Mouse (Mus musculus) heart, postnatal 14 days (tissue): Measurements from ENCODE around the gene Tfip11. TPM values are rescaled to one million over a fixed set of nuclear protein-coding genes. Genes with fewer than 3 reads are reported as not detected.

ENCODE experiments used
- DNase-seq, 2 experiments: peaks; one replicate each; pipeline ENCODE4 v3.0.0; 2021 to 2022
- intact Hi-C: fragments of 180-260 bp; cut with DNase I; formaldehyde crosslinking; loops from one replicate; pipeline ENCODE4 v1.15.1; 2025
- long read RNA-seq, 2 experiments: library from polyadenylated mRNA; stranded (forward); transcript quantifications; one replicate each; pipeline ENCODE4 v2.0.0; 2021
- total RNA-seq, 2 experiments: library from RNA; stranded (reverse); gene quantifications; 2 replicates each; pipeline ENCODE4 v1.2.3; 2021

The Tfip11 gene
- 10 to 100 TPM; 18.8 to 19.5 TPM for total RNA-seq
- long read RNA-seq, experiment 1, transcript Tfip11-201 (14 exons, 3,560 nt) = major isoform, 22 of 36 reads
- long read RNA-seq, experiment 1, partial matches to known transcripts = 8 of 36 reads
- long read RNA-seq, experiment 1, other reads (novel, unspliced or antisense) = 6 of 36 reads
- long read RNA-seq, experiment 2, transcript Tfip11-201 (14 exons, 3,560 nt) = major isoform, 14 of 21 reads
- long read RNA-seq, experiment 2, partial matches to known transcripts = 6 of 21 reads
- long read RNA-seq, experiment 2, other reads (novel, unspliced or antisense) = 1 of 21 reads

DNA sequence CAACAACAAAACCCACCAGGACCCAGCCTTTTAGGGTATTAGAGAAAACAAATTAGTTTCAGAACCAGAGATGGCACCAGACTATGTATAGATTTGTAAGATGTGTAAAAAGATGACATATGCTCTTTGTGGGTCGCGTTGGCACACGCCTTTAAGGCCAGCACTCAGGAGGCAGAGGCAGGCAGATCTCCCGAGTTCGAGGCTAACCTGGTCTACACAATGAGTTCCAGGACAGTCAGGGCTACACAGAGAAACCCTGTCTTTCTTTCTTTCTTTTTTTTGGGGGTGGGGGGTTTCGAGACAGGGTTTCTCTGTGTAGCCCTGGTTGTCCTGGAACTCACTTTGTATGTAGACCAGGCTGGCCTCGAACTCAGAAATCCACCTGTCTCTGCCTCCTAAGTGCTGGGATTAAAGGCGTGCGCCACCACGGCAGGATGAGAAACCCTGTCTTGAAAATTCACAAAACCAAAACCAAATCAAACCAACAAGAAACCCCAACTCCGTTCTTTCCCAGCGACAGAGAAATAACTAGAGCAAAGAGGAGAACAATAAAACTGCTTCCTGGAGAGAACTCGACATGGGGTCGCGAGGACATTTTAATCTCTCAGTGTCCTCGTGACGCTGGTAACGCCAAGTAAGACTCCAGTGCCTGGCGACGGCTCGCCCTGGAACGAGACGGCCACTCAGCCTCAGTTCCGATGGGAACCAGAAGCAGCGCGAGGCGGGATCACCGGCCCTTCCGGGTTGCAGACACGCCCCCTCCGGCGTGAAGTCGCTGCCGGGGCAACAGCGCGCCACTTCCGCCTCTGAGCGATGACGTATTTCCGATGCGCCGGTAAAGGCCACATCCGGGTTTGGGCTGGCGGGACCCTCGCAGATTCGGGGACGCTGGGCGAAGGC is at the start of gene Tfip11:
Gene Tfip11, plus strand, starts transcription at position 813 of the 900 bp plus-strand sequence.
- DNase-seq = peak; percentile 96 to 98
- intact Hi-C loops = loop anchor here (1.0 to 2.0 kb wide), 2 partner anchors 16 to 85 kb away; no protein-coding TSS in a partner anchor

DNA sequence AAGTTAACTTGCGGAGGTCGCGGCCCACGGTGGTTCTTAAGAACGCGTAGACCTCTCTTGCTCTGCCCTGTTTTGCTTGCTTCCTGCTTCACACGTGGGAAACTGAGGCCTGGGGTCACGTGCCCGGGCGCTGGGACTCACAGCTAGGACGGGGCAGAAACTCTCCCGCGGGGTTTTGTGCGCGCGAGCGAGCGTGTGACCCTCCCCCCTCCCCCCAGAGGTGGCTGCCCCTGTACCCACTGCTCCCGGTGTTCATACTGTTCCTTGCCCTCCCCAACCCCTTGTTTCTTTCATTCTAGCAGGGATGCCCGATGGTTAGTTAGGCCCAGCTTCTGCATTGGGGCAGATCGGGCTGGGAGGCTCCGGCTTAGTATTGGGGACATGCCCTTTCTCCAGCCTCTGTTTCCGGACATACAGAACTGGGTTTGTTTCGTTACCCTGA is 49.2 kb upstream of the Tfip11 start:
- DNase-seq = no peak
- intact Hi-C loops = loop anchor here (2.0 kb wide), 1 partner anchor 34 kb away; no protein-coding TSS in a partner anchor

DNA sequence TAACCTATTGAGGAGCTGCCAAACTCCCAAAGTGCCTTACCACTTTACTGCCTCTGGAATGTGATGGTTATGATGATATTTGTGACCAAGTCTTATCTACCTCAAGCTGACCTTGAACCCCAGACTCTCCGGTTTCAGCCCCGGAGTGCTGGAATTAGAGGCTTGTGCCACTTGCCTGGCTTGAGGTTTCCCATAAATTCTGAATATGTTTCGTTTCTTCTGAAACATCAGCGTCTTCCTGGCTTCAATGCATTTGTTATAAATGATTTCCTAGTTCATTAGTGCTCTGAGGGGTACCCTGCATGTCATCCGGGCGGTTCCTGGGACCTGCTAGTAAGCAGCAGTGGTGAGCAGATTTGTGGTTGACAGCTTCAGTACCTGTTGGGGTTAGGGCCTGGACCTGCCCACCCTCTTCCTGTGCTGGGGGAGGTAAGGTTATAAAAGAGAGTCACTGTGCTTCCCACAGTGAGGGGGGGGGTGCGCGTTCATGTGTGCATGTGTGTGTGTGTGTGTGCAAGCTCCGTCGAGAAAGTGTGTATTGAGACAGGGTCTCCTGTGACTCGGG is 48.2 kb upstream of the Tfip11 start:
- no peak for DNase-seq
- intact Hi-C loops = loop anchor here (2.0 kb wide), 2 partner anchors 35 to 45 kb away; no protein-coding TSS in a partner anchor

DNA sequence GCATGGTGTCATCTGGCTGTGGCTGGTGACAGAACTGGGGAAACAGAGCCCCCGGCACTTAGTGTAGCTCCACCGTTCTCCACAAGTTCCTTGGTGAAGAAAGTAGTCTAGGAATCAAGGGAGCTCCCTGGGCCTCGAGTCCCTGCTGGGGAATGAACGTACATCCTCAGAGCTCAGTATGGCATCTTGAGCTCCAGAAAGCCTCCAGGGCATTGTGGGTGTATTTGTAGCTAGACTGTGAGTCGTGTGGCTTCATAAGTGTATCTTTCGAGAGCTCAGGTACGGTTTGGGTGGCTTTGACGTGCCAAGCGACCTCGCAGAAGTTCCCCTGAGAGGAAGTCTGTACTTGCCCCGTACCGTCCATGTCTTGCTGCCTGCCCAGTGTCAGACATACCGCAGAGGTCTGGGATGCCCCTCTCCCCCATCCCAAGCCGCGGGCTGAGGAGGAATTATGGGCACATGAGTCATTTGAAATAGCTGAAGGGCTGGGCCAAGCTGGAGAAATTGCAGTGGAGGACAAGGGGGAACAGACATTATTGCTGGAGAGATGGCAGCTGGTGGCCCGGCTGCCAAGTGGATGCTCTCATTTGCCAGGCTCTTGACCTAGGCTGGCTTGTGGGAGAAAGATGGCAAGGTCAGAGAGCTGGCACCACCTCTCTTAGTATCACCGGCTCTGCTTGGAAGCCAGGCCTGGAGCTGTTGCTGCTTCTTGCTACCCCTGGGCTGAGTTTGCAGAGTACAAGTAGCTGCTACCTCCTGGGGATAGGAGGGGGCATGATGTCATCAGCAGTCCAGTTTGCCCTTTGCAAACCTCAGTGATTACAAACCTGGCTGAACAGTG is 46.8 kb upstream of the Tfip11 start:
- intact Hi-C loops = loop anchor here (2.0 kb wide), 1 partner anchor 43 kb away; no protein-coding TSS in a partner anchor
- peak in 1 of 2 experiments; percentile 52 for DNase-seq

DNA sequence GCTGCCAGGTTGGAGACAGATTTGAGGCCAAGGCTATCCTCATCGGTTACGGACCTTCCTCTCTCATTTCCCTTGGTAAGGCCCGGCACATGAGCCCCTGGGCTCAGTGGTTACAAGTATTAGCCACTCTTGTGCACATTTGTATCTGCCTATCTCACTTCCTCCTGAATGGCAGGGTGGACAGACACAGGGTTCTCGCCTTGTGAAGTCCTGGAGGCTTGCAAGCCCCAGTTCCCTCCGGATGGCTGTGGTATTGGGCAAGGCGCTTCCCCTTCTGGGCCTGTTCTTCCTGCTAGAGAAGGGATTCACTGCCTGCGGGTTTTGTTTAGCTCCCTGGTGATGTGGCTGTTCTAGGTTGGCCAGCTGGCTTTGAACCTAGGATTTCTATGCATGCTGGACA is 46.0 kb upstream of the Tfip11 start:
- intact Hi-C loops = no loop called here
- DNase-seq = no peak

DNA sequence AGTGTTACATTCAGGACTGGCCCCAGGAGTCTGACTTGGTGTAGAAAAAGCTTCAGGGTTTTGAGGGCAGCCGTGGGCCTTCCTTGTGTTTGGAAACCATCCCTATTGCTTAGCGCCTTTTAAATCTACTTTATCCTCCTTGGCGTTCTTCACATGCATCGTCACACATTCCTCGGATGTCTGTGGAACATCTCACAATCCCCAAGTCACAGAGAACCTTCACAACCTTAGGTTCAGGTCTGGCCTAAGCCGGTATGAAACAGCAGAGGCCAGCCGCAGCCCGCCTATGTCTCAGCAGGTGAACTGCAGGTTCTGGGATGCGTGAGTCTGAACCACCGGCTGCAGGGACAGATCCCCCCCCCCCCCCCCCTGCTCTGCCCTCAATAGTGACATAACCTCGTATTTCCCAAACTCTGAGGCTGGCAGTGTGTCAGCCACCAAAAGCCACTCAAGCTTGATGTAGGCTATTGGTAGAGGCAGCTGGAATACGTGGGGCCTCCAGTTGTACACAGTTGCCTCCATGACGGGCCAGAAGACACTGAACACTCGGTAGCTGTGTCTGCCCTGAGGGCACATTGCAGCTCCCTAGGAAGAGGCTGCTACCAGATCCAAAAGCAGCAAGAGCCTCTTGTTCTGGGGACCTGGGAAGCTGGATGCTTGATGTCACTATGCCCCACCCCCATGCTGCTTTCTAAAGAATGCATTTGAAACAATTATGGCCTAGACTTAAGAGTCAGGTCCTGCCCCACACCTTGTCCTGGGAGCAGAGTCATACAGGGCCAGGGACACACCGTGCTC is 45.1 kb upstream of the Tfip11 start:
- DNase-seq = no peak

DNA sequence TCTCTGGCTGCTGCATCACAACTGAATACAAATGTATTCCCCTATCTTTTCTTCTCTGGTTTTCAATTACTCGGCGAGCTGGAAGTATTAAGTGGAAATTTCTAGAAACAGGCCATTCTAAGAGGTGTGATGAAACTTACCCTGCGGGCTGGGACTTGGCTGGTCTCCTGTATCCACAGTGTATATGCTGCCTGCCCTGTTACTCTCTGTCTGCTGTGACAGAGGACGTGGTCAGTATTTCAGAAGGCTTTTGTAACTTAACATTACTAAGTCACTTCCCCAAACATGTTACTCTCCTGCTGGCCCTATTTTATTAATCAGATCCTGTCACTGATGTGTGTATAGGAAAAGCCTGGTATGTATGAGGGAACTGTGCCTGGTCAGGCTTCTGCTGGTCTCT is 44.5 kb upstream of the Tfip11 start:
- no peak for DNase-seq
- intact Hi-C loops = loop anchor here (2.0 kb wide), 1 partner anchor 19 kb away; no protein-coding TSS in a partner anchor

More for the DNA sequence above, 45.1 kb upstream of the Tfip11 start:
- intact Hi-C loops = no loop called here

DNA sequence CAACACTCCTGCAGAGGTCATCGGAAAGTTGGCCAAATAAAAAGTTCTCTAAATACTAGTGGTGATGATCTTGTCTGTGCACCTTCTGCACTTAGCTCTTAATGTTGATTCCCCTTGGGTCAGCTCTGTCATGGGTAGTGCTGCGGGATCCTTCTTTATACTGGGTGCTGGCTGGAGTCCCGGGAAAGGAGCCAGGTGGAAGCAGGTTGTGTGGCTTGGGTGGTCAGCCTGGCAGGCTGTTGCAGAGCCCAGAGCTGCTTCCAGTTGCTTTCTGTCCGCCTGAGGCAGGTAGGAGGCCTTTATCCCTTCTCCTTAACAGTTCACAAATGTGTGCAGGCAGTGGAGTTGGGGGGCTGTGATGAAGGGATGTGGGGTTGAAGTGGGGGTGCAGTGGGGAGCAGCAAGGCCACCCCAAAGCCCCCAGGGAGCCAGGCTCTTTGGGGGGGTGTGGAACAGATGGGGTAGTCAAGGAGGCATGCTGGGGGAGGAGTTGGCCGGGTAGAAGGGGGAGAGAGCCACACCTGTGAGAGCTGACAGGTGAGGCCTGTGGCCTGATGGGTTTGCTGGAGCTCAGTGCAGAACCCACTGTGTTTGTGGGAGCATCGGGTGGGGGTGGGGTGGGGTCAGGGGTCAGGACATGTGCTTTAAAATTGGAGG is 43.9 kb upstream of the Tfip11 start:
- DNase-seq = no peak
- intact Hi-C loops = loop anchor here (2.0 kb wide), 1 partner anchor 19 kb away; no protein-coding TSS in a partner anchor

DNA sequence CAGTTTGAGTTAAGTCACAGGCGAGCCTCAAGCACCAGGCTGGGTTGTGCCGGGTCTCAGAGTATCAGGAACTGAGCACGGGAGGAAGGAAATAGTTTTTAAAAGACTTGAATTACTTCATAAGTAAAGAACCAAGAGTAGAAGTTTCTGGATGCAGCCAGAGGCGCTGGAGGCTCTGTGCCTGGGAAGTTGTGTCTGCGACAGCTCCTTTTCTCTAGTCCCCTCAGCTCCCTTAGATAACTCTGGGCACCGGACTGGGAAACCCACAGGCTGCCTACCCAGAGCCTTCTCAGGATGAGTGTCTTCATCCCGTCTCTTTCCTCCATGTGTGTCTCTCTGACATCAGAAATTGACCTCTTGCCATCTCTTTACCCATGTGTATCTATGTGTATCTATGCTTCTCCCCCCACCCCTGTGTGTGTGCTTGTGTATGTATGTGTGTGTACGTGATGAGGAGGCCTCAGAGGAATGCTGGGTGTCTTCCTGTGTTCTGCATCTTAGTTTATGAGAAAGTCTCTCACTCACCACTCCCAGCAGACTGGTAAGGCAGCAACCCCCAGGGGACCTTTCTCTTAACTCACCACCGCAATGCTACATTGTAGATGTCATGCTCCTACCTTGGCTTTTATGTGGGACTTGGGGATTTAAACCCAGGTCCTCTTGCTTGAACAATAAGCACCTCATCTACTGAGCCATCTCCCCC is 43.2 kb upstream of the Tfip11 start:
- intact Hi-C loops = loop anchor here (2.0 kb wide), 1 partner anchor 18 kb away; no protein-coding TSS in a partner anchor
- DNase-seq = no peak

DNA sequence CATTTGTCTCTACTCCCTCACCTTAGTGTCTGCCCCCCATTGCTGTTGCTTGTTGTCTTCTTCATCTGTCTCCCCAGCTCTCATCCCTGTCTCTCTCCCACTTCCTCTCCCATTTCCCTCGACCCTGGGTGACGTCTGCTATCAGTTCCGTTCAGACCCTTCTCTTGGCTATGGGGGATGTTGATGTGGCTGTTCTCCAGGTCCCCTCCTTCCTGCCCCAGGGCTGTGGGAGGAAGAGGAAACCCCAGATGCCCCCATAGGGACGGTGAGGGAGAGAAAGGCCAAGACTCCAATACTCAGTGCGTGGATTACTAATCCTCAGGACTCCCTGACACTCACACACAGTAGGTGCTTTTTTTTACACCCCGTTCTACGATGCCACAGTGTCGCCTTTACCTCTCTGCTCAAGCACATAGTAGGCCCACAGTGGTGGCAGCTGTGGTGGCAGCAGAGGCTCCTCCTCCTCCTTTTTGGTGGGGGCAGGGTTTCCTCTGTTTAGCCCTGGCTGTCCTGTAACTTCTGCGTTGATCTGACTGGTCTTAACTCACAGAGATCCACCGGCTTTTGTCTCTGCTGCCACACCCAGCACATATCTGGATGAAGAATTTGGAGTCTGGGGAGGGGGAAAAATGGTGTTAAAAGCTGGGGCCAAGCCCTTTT is 42.5 kb upstream of the Tfip11 start:
- DNase-seq = peak; percentile 52 to 55
- intact Hi-C loops = loop anchor here (2.0 kb wide), 1 partner anchor 17 kb away; no protein-coding TSS in a partner anchor

DNA sequence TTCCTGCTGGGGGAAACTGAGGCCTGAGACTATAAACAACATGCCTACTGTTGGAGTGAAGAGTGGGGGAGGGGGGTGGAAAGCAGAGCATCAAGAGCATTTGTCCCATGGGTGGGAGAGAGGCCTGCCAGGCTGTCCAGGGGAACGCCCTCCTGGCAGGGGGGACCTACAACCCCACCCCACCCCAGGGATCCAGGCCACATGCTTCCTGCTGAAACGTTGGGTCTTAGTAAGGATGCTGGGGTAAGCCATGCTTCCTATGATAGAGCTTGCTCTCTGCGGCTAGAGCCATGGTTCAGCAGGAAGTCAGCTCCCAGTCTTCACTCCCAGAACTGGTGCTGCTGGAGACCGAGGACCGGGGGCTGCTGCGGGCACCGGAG is 42.0 kb upstream of the Tfip11 start:
- intact Hi-C loops = no loop called here
- no peak for DNase-seq

DNA sequence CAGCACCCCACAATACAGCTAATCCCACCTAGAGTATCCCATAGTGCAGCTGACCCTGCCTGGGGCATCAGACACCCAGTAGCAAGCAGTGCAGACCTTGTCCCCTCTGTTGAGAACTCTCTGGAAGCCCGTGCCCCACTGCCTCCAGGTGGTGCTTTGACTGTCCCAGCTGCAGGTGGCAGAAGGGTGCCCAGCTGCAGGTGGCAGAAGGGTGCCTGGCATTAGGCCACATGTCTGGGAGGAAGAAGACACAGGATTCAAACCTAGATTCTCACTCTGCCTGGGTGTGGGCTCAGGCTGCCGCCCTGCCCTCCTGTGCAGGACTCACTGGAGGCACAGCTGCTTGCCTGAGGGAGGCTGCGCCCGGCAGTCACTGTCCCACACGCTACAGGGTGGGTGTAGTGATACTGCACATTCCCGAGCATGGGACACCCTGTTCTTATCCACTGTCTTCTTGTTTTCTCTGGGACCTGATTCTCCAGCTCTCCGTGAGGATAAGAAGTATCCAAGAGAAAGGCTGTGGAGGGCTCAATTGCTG is 40.5 kb upstream of the Tfip11 start:
- DNase-seq = no peak
- intact Hi-C loops = no loop called here

DNA sequence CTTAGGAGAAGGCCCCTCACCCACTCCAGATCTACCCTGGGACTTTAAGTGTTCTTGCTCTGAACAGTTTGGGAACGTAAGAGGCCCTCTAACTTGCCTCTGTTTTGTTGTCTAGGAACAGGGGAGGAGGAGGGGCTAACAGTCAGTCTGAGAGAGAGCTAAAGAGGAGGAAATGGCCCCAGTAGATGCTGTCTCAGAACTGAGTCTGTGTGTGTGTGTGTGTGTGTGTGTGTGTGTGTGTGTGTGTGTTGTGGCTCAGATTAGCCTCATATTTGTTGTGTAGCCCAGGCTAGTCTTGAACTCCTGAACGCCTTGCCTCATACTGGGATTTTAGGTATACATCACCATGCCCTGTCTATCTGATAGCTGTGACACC is 39.6 kb upstream of the Tfip11 start:
- no peak for DNase-seq
- intact Hi-C loops = no loop called here

DNA sequence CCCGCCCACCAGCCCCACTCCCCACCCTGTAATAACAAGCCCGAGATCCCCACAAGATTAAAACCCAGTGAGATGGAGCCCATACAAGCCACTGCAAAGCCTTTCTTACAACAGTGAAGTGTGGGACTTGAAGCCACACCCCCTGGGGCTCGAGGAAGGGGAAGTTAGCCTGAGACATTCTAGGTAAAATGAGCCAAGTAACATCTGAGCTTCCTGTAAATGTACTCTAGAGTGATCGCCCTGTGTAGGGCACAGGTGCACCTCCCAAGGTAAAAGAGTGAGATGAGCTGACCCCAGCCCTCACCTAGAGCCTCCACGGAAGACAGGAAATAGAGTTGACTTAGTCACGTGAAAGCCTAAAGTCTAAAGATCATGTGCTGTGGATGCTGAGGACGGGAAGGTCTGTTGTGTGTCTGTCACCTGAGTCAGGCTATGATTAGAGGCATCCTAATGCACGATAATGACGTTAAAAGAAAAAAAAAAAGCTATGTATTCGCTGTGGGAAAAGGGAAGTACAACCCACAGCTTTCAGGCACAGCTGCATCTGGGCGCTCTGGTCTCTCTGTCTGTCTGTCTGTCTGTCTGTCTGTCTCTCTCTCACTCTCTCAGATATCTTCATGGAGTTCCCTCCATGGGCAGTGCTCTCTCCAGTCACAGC is 39.0 kb upstream of the Tfip11 start:
- DNase-seq = no peak
- intact Hi-C loops = no loop called here

DNA sequence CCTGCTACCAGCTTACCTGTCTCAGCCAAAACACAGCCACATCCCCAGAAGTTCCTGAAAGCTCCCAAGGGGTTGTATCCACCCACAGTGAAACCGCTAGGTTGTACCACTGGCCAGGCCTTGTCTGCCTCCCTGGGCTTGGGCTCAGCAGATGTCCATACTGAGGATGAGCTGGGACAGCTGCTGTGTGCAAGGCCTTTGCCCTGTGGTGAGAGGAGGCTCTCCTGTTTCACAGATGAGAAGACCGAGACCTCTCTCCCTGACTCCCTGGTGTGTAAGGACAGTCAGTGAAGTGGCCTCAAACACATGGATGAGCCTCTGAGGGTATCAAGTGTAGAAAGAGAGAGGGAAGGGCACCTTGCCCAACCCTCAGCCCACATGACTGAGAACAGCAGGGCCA is 38.5 kb upstream of the Tfip11 start:
- intact Hi-C loops = no loop called here

More for the DNA sequence above, 38.5 kb upstream of the Tfip11 start:
- no peak for DNase-seq
